Mouse (Mus musculus) heart, postnatal 0 days (tissue): ENCODE measurements around the gene Sash3.

Experiments used
- CTCF ChIP-seq: IDR thresholded peaks from 2 replicates; pipeline ENCODE4 v1.5.1; 2016; ENCODE audit warnings: antibody characterized with exemption, control low read depth, low read depth
- EP300 ChIP-seq: IDR thresholded peaks from 2 replicates; pipeline ENCODE4 v1.6.1; 2016; ENCODE audit warnings: antibody characterized with exemption, low read depth

DNA sequence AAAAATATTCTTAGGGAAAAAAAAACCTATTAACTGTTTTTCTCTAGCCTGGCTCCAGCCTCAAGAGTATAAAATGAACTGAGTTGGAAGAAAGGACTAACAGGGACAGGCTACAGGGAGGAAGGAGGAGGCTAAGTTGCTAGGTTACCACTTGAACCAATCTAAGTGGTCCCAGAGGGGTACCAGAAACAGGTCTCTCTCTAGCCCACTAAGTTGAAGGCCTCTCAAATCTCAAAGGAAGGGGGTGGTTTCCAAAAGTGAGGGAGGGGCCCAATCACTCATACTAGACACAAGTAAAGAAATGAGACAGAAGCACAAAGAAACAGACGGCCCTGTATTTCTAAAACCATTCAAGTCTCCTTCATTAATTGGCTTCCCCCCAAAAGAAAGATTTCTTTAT is 23.7 kb downstream of the Sash3 start:
- TF ChIP-seq EP300 (no peak), CTCF (no peak)
